Mouse (Mus musculus): Measurements from ENCODE around the gene Lbr. TPM values are rescaled to one million over a fixed set of nuclear protein-coding genes. Genes with fewer than 3 reads are reported as not detected.
A peak's percentile ranks its signal among the peaks of the same experiment; 100 is the strongest.

Lbr gene
- 45.0 and 52.8 TPM in 2 replicates for polyA plus RNA-seq (2012; rRNA removed)
- 112 and 115 TPM in 2 replicates for polyA plus RNA-seq (2014; fragmentation: Nextera tagmentation; extraction: Ambion mirVana)

DNA sequence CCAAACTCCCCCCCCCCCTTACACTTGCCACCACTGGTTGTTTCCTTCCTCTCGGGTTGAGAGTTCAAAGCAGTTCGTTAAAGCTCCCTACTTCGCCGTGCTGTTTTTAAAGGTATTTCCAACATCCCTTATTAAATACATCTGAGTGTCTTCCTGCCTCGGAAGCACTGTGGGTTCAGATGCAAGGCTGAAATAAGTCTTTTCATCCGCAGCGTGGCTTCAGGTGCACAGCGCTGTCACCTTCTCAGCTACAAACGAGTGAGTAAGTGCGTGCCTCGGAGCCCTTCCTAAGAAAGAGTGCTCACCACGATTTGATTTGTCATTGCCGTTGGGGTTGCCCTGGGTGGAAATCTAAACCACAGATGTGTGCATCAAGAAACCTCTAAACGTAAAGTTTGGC is at the start of gene Lbr:
Gene Lbr, minus strand, starts transcription at position 266 of the 400 bp plus-strand sequence.
- peak within 1 kb of the TSS; percentile 85 for H3K4me3 ChIP-seq (replicated peaks; ENCODE audit: low read length)
- ATAC-seq (ENCODE audit: low FRiP score, low read depth) (no peak), DNase-seq (ENCODE audit: low spot score) (peak; percentile 29)
- H3K27ac ChIP-seq (replicated peaks; ENCODE audit: low read depth, low read length): peak within 1 kb of the TSS; percentile 88
- H3K9me3 ChIP-seq (ENCODE audit: control insufficient read depth, low read length): no peaks in the 10 kb centered on the region
- WGBS: 0% methylated on average over 14 of the region's 14 CpGs
- H3K4me1 ChIP-seq (ENCODE audit: control insufficient read depth, insufficient read depth, low read length): peaks cover 24% of the 10 kb centered on the region
- no peak for TF ChIP-seq POLR2A (IDR thresholded peaks at IDR 0.05; ENCODE audit: borderline replicate concordance, extremely low read depth, insufficient read depth, insufficient read length)
- no peaks in the 10 kb centered on the region; the same call in 1 of the 2 replicates for H3K36me3 ChIP-seq (ENCODE audit: control insufficient read depth, insufficient read depth, low read length)
- peak within 1 kb of the TSS; percentile 87 for H3K4me2 ChIP-seq (replicated peaks; ENCODE audit: low read depth, low read length, severe bottlenecking)
- no peaks in the 10 kb centered on the region for H3K27me3 ChIP-seq (ENCODE audit: control insufficient read depth, insufficient read depth, low read length)
- peak within 1 kb of the TSS; percentile 86 for H3K9ac ChIP-seq (ENCODE audit: low read depth, low read length, severe bottlenecking)

DNA sequence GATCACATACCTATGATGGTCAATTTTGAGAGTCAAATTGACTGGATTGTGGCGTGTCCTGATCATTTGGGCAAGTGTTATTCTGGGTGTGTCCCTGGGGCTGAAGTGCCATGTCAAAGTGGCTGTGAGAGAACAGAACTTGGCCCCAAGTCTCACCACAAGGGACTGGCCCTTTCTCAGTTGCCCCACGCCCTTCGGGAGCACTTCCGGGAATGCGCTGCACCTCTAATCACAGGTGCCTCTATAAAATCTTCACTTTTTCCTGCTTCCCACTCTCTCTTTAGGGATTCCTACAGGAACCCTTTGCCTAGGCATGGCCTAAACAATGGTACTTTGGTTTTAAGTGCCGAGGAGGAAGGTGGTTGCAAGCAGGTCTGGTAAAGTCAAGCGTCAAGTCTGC is 46.8 kb upstream of the Lbr start:
- 88% methylated on average over 7 of the region's 7 CpGs for WGBS
- H3K4me3 ChIP-seq (replicated peaks; ENCODE audit: low read length): no peak overlapping the region
- no peaks in the 10 kb centered on the region for H3K4me1 ChIP-seq (ENCODE audit: control insufficient read depth, insufficient read depth, low read length)
- H3K27ac ChIP-seq (replicated peaks; ENCODE audit: low read depth, low read length): no peak overlapping the region
- no peak for DNase-seq (ENCODE audit: low spot score)
- no peaks in the 10 kb centered on the region for H3K36me3 ChIP-seq (ENCODE audit: control insufficient read depth, insufficient read depth, low read length)
- ATAC-seq (ENCODE audit: low FRiP score, low read depth): no peak
- H3K4me2 ChIP-seq (replicated peaks; ENCODE audit: low read depth, low read length, severe bottlenecking): no peak overlapping the region
- TF ChIP-seq POLR2A (IDR thresholded peaks at IDR 0.05; ENCODE audit: borderline replicate concordance, extremely low read depth, insufficient read depth, insufficient read length): no peak
- no peaks in the 10 kb centered on the region for H3K27me3 ChIP-seq (ENCODE audit: control insufficient read depth, insufficient read depth, low read length)
- H3K9ac ChIP-seq (ENCODE audit: low read depth, low read length, severe bottlenecking): no peak overlapping the region
- H3K9me3 ChIP-seq (ENCODE audit: control insufficient read depth, low read length): no peaks in the 10 kb centered on the region

DNA sequence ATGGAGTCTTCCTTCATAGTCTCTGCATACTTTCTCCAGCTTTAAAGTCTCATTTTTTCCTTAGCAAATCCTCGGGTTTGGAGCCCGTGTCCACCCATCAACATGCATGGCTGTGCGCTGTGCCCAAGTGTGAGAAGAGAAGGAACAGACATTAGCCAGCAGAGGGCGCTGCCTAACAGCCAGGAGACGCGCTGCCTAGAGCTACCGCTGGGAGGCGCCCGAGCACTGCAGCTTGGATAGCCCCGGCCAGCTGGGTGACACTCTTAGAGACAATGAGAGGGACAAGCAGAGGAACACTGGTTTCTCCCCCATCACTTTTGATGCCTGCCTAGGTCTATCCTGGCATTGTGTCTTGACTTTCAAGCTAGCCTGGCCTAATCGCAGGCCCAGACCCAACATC is 46.0 kb upstream of the Lbr start:
- Histone ChIP-seq H3K9ac (ENCODE audit: low read depth, low read length, severe bottlenecking) (no peak overlapping the region), H3K36me3 (ENCODE audit: control insufficient read depth, insufficient read depth, low read length) (no peaks in the 10 kb centered on the region), H3K4me2 (replicated peaks; ENCODE audit: low read depth, low read length, severe bottlenecking) (no peak overlapping the region; the same call in 1 of the 2 replicates), H3K27me3 (ENCODE audit: control insufficient read depth, insufficient read depth, low read length) (no peaks in the 10 kb centered on the region), H3K27ac (replicated peaks; ENCODE audit: low read depth, low read length) (no peak overlapping the region), H3K4me1 (ENCODE audit: control insufficient read depth, insufficient read depth, low read length) (no peaks in the 10 kb centered on the region), H3K9me3 (ENCODE audit: control insufficient read depth, low read length) (no peaks in the 10 kb centered on the region), H3K4me3 (replicated peaks; ENCODE audit: low read length) (no peak overlapping the region)
- WGBS: 4% methylated on average over 11 of the region's 11 CpGs
- TF ChIP-seq POLR2A (IDR thresholded peaks at IDR 0.05; ENCODE audit: borderline replicate concordance, extremely low read depth, insufficient read depth, insufficient read length): peak; percentile 29; the same call in 1 of the 2 replicates
- ATAC-seq (ENCODE audit: low FRiP score, low read depth) (peak; percentile 51), DNase-seq (ENCODE audit: low spot score) (peak; percentile 81)

DNA sequence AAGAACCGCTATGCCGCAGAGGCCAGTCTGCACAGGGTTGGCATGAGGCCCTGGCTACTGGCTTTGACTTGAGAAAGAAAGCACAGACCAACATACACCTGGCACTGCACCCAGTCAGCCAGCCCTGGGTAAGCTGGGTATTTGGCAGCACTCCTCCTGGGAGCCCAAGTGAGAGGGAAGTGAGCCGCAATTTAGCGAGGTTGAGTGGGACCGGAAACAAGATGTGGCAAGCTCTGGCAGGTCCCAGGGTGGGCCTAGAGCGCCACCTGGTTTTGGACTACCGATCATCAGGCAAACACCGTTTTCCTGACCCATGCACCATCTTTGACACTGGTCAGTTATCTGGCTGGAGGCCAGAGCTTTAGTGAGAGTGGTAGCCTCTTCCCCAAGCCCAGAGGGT is 38.7 kb upstream of the Lbr start:
- TF ChIP-seq POLR2A (IDR thresholded peaks at IDR 0.05; ENCODE audit: borderline replicate concordance, extremely low read depth, insufficient read depth, insufficient read length): no peak
- DNase-seq (ENCODE audit: low spot score) (peak; percentile 54), ATAC-seq (ENCODE audit: low FRiP score, low read depth) (no peak; the same call in 1 of the 2 replicates)
- H3K9me3 ChIP-seq (ENCODE audit: control insufficient read depth, low read length): no peaks in the 10 kb centered on the region
- H3K4me2 ChIP-seq (replicated peaks; ENCODE audit: low read depth, low read length, severe bottlenecking): no peak overlapping the region
- no peaks in the 10 kb centered on the region for H3K27me3 ChIP-seq (ENCODE audit: control insufficient read depth, insufficient read depth, low read length)
- no peak overlapping the region for H3K4me3 ChIP-seq (replicated peaks; ENCODE audit: low read length)
- no peak overlapping the region for H3K9ac ChIP-seq (ENCODE audit: low read depth, low read length, severe bottlenecking)
- 0 out of 2 replicates have a peak, but pooled peaks cover 2% of the 10 kb centered on the region for H3K4me1 ChIP-seq (ENCODE audit: control insufficient read depth, insufficient read depth, low read length)
- WGBS: 47% methylated on average over 8 of the region's 8 CpGs
- no peak overlapping the region for H3K27ac ChIP-seq (replicated peaks; ENCODE audit: low read depth, low read length)
- H3K36me3 ChIP-seq (ENCODE audit: control insufficient read depth, insufficient read depth, low read length): no peaks in the 10 kb centered on the region

DNA sequence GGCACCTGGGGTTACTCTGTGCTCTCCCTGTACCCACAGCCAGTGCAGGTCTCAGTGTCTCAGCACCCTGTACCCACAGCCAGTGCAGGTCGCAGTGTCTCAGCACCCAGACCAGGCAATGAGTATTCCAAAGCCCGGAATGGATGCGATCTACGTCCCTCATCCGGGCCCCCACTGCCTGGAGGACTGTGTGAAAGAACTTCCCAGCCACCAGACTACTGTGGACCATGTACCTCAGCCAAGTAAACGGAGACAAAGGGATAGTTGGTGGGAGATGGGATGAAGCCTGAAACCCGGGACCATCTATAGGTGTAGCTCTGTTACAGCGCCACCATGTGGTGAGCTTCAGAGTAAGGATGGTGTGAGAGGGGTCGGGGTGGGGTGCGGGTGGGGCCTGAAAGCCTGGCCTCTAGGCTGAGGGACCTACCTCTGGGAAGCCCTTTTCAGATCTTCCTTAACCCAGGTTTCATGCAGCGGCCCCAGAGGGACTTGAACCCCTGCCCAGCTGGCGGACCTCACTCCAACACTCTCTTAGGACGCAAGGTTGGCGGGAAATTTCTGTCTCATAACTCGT is 38.0 kb upstream of the Lbr start:
- DNase-seq (ENCODE audit: low spot score): no peak
- Histone ChIP-seq H3K4me2 (replicated peaks; ENCODE audit: low read depth, low read length, severe bottlenecking) (no peak overlapping the region), H3K36me3 (ENCODE audit: control insufficient read depth, insufficient read depth, low read length) (no peaks in the 10 kb centered on the region), H3K9ac (ENCODE audit: low read depth, low read length, severe bottlenecking) (no peak overlapping the region), H3K27me3 (ENCODE audit: control insufficient read depth, insufficient read depth, low read length) (no peaks in the 10 kb centered on the region), H3K4me3 (replicated peaks; ENCODE audit: low read length) (no peak overlapping the region), H3K27ac (replicated peaks; ENCODE audit: low read depth, low read length) (no peak overlapping the region), H3K4me1 (ENCODE audit: control insufficient read depth, insufficient read depth, low read length) (0 out of 2 replicates have a peak, but pooled peaks cover 2% of the 10 kb centered on the region), H3K9me3 (ENCODE audit: control insufficient read depth, low read length) (no peaks in the 10 kb centered on the region)
- no peak for ATAC-seq (ENCODE audit: low FRiP score, low read depth)
- WGBS: 57% methylated on average over 15 of the region's 15 CpGs
- no peak for TF ChIP-seq POLR2A (IDR thresholded peaks at IDR 0.05; ENCODE audit: borderline replicate concordance, extremely low read depth, insufficient read depth, insufficient read length)

All from limb, embryonic 14.5 days (tissue).